Comparison of ENCODE assay signal across 9 mouse cellular contexts in the genomic region with DNA sequence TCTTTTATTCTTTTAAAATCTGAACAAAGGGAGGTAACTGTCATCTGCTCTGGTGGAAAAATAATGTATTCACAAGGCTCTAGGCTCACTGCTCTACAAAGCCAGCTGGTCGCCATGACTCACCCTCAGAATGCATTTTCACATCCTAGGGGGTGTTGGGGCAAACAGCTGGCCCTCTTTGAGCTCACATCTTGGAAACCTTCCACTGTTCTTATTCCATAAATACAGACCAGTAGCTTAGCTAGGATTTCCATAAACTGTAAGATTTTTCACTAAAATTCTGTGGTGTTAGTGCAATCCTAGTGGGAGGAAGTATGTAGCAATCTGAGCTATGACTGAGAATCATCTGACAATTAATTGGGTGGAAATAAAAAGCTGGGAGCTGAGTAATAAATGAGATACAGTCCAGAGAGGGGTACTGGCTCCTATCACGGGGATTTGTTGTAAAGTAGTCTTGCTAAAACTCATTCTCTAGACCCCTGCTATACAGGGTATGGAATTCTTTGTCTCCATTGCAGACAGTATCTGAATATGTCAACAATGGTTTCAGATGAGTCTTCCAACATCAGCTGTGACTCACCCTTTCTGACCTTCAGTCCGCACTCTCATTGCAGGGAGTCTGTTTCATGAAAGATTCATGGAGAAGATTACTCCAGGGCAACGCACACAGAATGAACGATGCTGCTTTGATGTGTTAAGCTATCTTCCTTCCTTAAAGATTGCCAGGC.
DNase-seq lines count a peak whose midpoint lies in the region; ATAC-seq and TF ChIP-seq lines count a peak whose summit lies in the region.
"Had no signal": no experiment of that assay in that cellular context is flagged by ENCODE, and none has a peak within 500 bp of the region (broad histone marks: within the 10 kb centered on the region; RNA-seq: fewer than 3 reads in every experiment).

No protein-coding gene starts in this region.

- no peaks in the 10 kb centered on the region for H3K79me3 ChIP-seq in C2C12 (ENCODE audit: low read depth)

- WGBS in forebrain, embryonic 13.5 days, result 59% methylated on average over 5 of the region's 5 CpGs
- 70% methylated on average over 5 of the region's 5 CpGs for WGBS in forebrain, embryonic 11.5 days

- H3K9ac ChIP-seq in forebrain, embryonic 13.5 days, result no peak overlapping the region
- no peak overlapping the region for H3K9ac ChIP-seq in forebrain, embryonic 11.5 days (ENCODE audit: low read length)

- no peaks in the 10 kb centered on the region for H3K9me3 ChIP-seq in forebrain, embryonic 13.5 days (replicated peaks)
- H3K9me3 ChIP-seq in forebrain, embryonic 11.5 days (ENCODE audit: control insufficient read depth, low read length), result no peaks in the 10 kb centered on the region

- H3K27me3 ChIP-seq in forebrain, embryonic 13.5 days, result no peaks in the 10 kb centered on the region
- H3K27me3 ChIP-seq in forebrain, embryonic 11.5 days (ENCODE audit: control insufficient read depth, insufficient read depth, low read length), result no peaks in the 10 kb centered on the region
- no peaks in the 10 kb centered on the region for H3K27me3 ChIP-seq in C2C12 (ENCODE audit: control insufficient read depth, insufficient read depth, insufficient read length)

- 0 out of 2 replicates have a peak, but pooled peaks cover 4% of the 10 kb centered on the region for H3K4me1 ChIP-seq in forebrain, embryonic 13.5 days
- H3K4me1 ChIP-seq in forebrain, embryonic 11.5 days (replicated peaks; ENCODE audit: control insufficient read depth, insufficient read depth, low read length), result no peaks in the 10 kb centered on the region

- H3K79me2 ChIP-seq in C2C12 (ENCODE audit: control insufficient read depth, insufficient read depth), result no peaks in the 10 kb centered on the region

- H3K4me2 ChIP-seq in forebrain, embryonic 13.5 days, result no peak overlapping the region
- no peak overlapping the region for H3K4me2 ChIP-seq in forebrain, embryonic 11.5 days (ENCODE audit: low read depth, low read length, severe bottlenecking)

- no peak overlapping the region for H3K4me3 ChIP-seq in forebrain, embryonic 13.5 days
- H3K4me3 ChIP-seq in forebrain, embryonic 11.5 days (ENCODE audit: low read depth, low read length), result no peak overlapping the region
- no peak overlapping the region for H3K4me3 ChIP-seq in C2C12 (ENCODE audit: insufficient read depth, poor library complexity, severe bottlenecking)

- H3K27ac ChIP-seq in forebrain, embryonic 13.5 days, result no peak overlapping the region
- no peak overlapping the region for H3K27ac ChIP-seq in forebrain, embryonic 11.5 days (ENCODE audit: low read depth, low read length)

- no peak overlapping the region for H3ac ChIP-seq in C2C12 (ENCODE audit: control insufficient read depth, insufficient read length, low read depth)

- ATAC-seq in forebrain, embryonic 13.5 days, result peak; percentile 74
- ATAC-seq in forebrain, embryonic 11.5 days (replicated peaks; ENCODE audit: low FRiP score), result no peak; the same call in 1 of the 2 replicates
- no peak for ATAC-seq in inflammation-experienced regulatory T-cells, adult 6 months
- ATAC-seq: CD4-positive, CD25-positive, alpha-beta regulatory T cell, adult 4 months had no signal

- no peaks in the 10 kb centered on the region for H3K36me3 ChIP-seq in forebrain, embryonic 13.5 days (ENCODE audit: poor library complexity, severe bottlenecking)
- no peaks in the 10 kb centered on the region for H3K36me3 ChIP-seq in forebrain, embryonic 11.5 days (ENCODE audit: control insufficient read depth, insufficient read depth, low read length)
- H3K36me3 ChIP-seq in C2C12 (ENCODE audit: control insufficient read depth, insufficient read depth), result no peaks in the 10 kb centered on the region

- no peak for TF ChIP-seq CTCF in C2C12 (IDR thresholded peaks at IDR 0.05; ENCODE audit: control insufficient read depth, insufficient read depth, insufficient read length)

- no peak for DNase-seq in forebrain, embryonic 11.5 days (ENCODE audit: low spot score)
- DNase-seq in frontal cortex, postnatal 36 days (ENCODE audit: low spot score in 2 of 2), result peak; percentile 53 to 76
- peak; percentile 25 for DNase-seq in lung, postnatal 36 days
- DNase-seq in cerebellum, adult 11 months, result no peak
- DNase-seq in testis, postnatal 10 days (ENCODE audit: low spot score), result no peak

TF ChIP-seq in C2C12, 6 proteins besides CTCF, POLR2A, EP300 and RAD21:
- TF ChIP-seq MYOD1 (IDR thresholded peaks at IDR 0.05; ENCODE audit: control insufficient read depth, insufficient read length, low read depth) (peak; percentile 92), CEBPB (IDR thresholded peaks at IDR 0.05; ENCODE audit: low read depth) (peak; percentile 48), FOSL1 (IDR thresholded peaks at IDR 0.05; ENCODE audit: insufficient read depth, low read length, poor library complexity, severe bottlenecking) (peak; percentile 60), MYOG (IDR thresholded peaks at IDR 0.05; ENCODE audit: control insufficient read depth, extremely low read depth, insufficient read length) (no peak)

Comparison
In these comparisons a context has a peak if more than half of its experiments do, and no peak if none do; other contexts are left out.
1. DNase-seq: peak in frontal cortex, postnatal 36 days (2 of 2) and lung, postnatal 36 days (single experiment); none in forebrain, embryonic 11.5 days (single experiment), cerebellum, adult 11 months (single experiment) and testis, postnatal 10 days (single experiment).